Mouse (Mus musculus): ENCODE data around the gene Zfp612. TPM values are rescaled to one million over a fixed set of nuclear protein-coding genes. Genes with fewer than 3 reads are reported as not detected.
"Not testable (repeated sequence)": the region's sequence is repeated elsewhere in the genome, so short reads cannot be mapped to it uniquely, and the experiment has no call there.

Gene Zfp612
- 0.05 and 0.13 TPM in 2 replicates for polyA plus RNA-seq (2012; rRNA removed)

DNA sequence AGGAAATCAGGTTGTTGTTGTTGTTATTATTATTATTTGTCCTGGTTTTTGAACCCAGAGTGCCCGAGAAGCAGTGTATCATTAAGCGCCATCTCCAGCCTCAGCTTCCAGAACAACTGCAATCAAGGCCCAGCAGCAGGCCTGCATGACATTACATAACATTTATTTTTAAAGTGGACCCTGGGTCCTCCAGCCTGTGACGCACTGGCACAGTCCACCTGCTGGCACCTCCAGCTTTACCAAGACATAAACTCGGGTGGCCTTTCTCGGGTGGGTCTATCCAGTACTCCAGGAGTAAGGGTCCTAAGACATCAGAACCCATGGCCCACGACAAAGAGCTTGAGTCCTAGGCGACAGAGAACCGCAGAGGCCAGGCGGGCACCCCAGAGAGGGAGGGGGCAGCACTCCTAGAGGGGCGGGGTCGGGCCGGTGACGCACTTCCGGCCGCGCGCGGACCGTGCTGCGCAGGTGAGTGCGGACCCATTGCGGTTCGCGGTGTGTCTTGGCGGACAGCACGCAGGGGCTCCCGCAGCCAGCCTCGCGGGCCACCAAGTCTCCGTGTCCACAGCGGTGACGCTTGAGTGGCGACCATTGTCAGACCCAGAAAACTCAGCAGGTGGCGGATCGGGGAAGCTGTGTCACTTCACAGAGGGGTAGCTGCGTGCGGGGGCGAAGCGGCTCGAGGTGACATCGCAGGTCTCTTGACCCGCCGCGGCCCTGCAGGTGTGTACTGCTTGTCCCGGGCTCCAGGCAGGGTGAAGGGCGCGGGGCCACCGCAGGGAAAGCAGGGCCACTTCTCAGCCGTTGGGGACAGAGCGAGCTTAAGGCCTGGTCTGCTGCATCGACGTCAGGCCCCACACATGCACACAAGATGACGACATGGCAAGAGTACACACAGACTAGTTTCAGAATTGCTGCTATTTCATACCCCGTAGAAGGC lies at the start of gene Zfp612:
Zfp612 (plus strand) TSS at position 465 of the 940 bp plus-strand sequence.
- Histone ChIP-seq H3K4me1 (ENCODE audit: control insufficient read depth, insufficient read depth, insufficient read length) (peaks cover 5% of the 10 kb centered on the region), H3K4me3 (ENCODE audit: extremely low read depth, insufficient read depth, insufficient read length) (peak within 1 kb of the TSS; percentile 63), H3K27ac (ENCODE audit: insufficient read depth, low read length) (no peak within 1 kb of the TSS), H3K36me3 (ENCODE audit: control insufficient read depth, insufficient read depth, low read length) (no peaks in the 10 kb centered on the region), H3K27me3 (ENCODE audit: control insufficient read depth, insufficient read depth, low read length) (no peaks in the 10 kb centered on the region)
- WGBS: 11% methylated on average over 54 of the region's 54 CpGs
- TF ChIP-seq POLR2A (IDR thresholded peaks at IDR 0.05; ENCODE audit: low read depth, low read length): no peak
- peak in 1 of 2 experiments; percentile 12 for DNase-seq (ENCODE audit: low read depth in 1 of 2, low spot score in 2 of 2)

DNA sequence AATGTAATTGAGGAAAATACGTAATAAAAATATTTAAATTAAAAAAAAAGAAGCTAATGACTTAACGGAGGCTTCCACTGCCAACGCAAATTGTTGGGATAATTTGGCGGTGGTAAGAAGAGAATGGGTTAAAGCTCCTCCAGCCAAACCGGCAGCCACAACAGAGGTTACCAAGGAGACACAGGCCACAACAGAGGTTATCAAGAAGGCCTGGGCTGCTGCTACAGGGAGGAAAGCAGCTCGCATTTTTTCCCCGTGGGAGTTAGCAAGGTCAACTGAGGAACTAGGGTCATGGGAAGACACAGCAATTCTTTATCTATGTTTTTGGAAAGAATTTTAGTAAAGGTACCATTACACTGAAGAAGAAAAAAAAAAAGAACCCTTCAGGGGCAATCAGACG lies 45.8 kb upstream of the Zfp612 start:
- H3K4me3 ChIP-seq (ENCODE audit: extremely low read depth, insufficient read depth, insufficient read length); H3K27ac ChIP-seq (ENCODE audit: insufficient read depth, low read length); H3K27me3 ChIP-seq (ENCODE audit: control insufficient read depth, insufficient read depth, low read length); DNase-seq (ENCODE audit: low read depth in 1 of 2, low spot score in 2 of 2); H3K4me1 ChIP-seq (ENCODE audit: control insufficient read depth, insufficient read depth, insufficient read length); H3K36me3 ChIP-seq (ENCODE audit: control insufficient read depth, insufficient read depth, low read length): not testable (repeated sequence)
- 51% methylated on average over 8 of the region's 8 CpGs for WGBS

DNA sequence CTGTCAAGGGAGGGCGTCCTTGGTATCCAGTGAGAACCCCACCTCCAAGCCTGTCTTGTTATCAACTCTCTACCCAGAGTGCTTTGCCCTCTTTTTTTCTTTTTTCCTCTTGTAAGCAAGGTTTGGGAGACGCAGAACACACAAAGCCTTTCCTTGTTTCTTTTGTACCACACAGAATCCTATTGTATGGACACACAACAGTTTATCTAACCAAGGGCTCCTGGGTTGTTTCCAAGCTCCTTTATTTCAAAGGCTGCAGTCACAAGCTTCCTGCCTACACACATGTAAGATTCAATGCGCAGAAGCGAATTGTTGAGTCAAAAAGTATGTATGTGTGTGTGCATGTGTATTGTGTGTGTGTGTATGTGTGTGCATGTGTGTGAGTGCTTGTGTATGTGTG lies 45.2 kb upstream of the Zfp612 start:
- 82% methylated on average over 4 of the region's 4 CpGs for WGBS
- no peaks in the 10 kb centered on the region for H3K27me3 ChIP-seq (ENCODE audit: control insufficient read depth, insufficient read depth, low read length)
- H3K4me3 ChIP-seq (ENCODE audit: extremely low read depth, insufficient read depth, insufficient read length): no peak overlapping the region
- TF ChIP-seq POLR2A (IDR thresholded peaks at IDR 0.05; ENCODE audit: low read depth, low read length) (no peak), CTCF (IDR thresholded peaks at IDR 0.05; ENCODE audit: extremely low read depth, insufficient read depth, insufficient read length, insufficient replicate concordance) (no peak)
- DNase-seq (ENCODE audit: low read depth in 1 of 2, low spot score in 2 of 2): no peak
- H3K4me1 ChIP-seq (ENCODE audit: control insufficient read depth, insufficient read depth, insufficient read length): no peaks in the 10 kb centered on the region
- no peak overlapping the region for H3K27ac ChIP-seq (ENCODE audit: insufficient read depth, low read length)
- no peaks in the 10 kb centered on the region for H3K36me3 ChIP-seq (ENCODE audit: control insufficient read depth, insufficient read depth, low read length)

DNA sequence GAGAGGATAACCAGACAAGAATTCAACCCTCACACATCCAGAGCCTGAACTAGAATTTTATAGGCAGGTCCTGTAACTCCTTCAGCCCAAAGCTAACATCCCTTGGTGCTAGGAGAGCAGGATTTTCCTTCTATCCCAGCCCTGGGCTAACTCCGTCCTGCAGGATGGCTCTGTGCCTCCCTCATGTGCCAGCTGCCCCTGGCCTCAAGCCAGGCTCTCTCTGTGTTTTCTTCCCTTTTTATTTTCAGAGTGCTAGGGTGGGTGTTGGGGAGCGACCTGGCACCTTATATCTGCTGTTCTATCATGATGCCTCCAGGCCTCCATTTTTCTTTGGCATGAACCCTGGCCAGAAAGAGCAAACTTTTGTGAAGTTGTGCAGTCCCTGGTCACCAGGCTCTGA lies 43.4 kb upstream of the Zfp612 start:
- no peaks in the 10 kb centered on the region for H3K4me1 ChIP-seq (ENCODE audit: control insufficient read depth, insufficient read depth, insufficient read length)
- TF ChIP-seq CTCF (IDR thresholded peaks at IDR 0.05; ENCODE audit: extremely low read depth, insufficient read depth, insufficient read length, insufficient replicate concordance): no peak
- no peak for TF ChIP-seq POLR2A (IDR thresholded peaks at IDR 0.05; ENCODE audit: low read depth, low read length)
- no peak overlapping the region for H3K27ac ChIP-seq (ENCODE audit: insufficient read depth, low read length)
- H3K27me3 ChIP-seq (ENCODE audit: control insufficient read depth, insufficient read depth, low read length): no peaks in the 10 kb centered on the region
- H3K36me3 ChIP-seq (ENCODE audit: control insufficient read depth, insufficient read depth, low read length): no peaks in the 10 kb centered on the region
- 55% methylated on average over 2 of the region's 2 CpGs for WGBS
- H3K4me3 ChIP-seq (ENCODE audit: extremely low read depth, insufficient read depth, insufficient read length): no peak overlapping the region
- DNase-seq (ENCODE audit: low read depth in 1 of 2, low spot score in 2 of 2): no peak

DNA sequence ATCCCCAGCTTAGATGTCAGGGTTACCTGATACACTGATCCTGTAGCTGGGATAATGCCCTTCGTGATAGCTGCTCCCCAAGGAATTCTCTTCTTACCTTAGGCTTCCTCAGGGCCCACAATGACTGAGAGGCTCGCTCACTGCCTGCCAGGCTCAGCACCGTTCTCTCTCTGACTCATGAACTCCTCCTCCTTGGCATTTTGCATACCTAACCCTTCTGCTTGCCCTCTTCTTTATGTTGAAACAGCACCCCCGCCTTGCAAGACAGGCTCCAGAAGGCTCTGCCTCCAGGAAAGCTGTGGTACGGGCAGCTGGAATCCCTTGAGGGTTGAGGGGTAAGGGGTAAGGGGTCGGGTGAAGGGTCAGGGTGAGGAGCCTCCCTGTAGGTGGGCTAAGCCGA lies 40.3 kb upstream of the Zfp612 start:
- Histone ChIP-seq H3K27me3 (ENCODE audit: control insufficient read depth, insufficient read depth, low read length) (no peaks in the 10 kb centered on the region), H3K4me1 (ENCODE audit: control insufficient read depth, insufficient read depth, insufficient read length) (no peaks in the 10 kb centered on the region), H3K27ac (ENCODE audit: insufficient read depth, low read length) (no peak overlapping the region), H3K36me3 (ENCODE audit: control insufficient read depth, insufficient read depth, low read length) (no peaks in the 10 kb centered on the region), H3K4me3 (ENCODE audit: extremely low read depth, insufficient read depth, insufficient read length) (no peak overlapping the region)
- no peak for TF ChIP-seq CTCF (IDR thresholded peaks at IDR 0.05; ENCODE audit: extremely low read depth, insufficient read depth, insufficient read length, insufficient replicate concordance)
- TF ChIP-seq POLR2A (IDR thresholded peaks at IDR 0.05; ENCODE audit: low read depth, low read length): no peak
- DNase-seq (ENCODE audit: low read depth in 1 of 2, low spot score in 2 of 2): no peak
- 56% methylated on average over 7 of the region's 7 CpGs for WGBS

DNA sequence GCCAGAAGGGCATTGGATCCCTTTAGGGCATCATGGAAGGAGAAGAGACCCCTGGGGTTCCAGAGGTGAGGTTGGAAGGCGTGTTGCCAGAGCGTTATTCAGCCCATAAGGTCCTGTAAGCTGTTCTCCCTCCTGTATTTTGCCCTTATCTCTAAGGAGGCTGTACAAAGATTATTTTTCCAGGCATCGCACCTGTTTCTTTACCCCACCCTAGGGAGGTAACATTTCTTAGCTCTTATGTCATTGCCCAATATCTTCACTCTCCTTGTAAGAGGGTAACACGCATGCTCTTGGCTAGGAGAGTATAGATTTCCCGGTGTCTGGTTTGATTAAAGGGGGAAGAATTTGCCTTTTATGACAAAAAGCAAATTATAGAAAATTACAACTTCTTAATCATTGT lies 39.9 kb upstream of the Zfp612 start, which contains the start of gene Chst4:
Chst4 (minus strand) TSS at position 82 of the 400 bp plus-strand sequence.
- Histone ChIP-seq H3K27me3 (ENCODE audit: control insufficient read depth, insufficient read depth, low read length) (no peaks in the 10 kb centered on the region), H3K27ac (ENCODE audit: insufficient read depth, low read length) (no peak within 1 kb of the TSS), H3K4me3 (ENCODE audit: extremely low read depth, insufficient read depth, insufficient read length) (no peak within 1 kb of the TSS), H3K4me1 (ENCODE audit: control insufficient read depth, insufficient read depth, insufficient read length) (no peaks in the 10 kb centered on the region), H3K36me3 (ENCODE audit: control insufficient read depth, insufficient read depth, low read length) (no peaks in the 10 kb centered on the region)
- TF ChIP-seq POLR2A (IDR thresholded peaks at IDR 0.05; ENCODE audit: low read depth, low read length): no peak
- WGBS: 82% methylated on average over 5 of the region's 5 CpGs
- no peak for DNase-seq (ENCODE audit: low read depth in 1 of 2, low spot score in 2 of 2)

DNA sequence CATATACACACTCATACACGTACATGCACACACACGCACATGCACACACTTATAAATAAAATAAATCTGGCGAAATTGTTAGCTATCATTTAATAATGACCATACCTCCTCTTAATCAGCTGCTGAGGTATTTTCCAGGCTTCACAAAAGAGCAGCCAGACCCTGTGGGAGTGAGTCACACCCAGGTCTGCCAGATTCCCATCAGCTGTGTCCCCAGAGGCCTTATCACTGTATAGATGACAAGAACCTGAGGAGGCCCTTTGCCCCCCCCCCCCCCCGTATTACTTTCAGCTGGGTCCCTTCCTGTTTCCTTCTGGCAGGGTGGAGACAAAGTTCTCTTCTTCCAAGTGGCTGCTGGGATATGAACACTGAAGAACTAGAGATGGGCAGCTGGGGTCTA lies 39.0 kb upstream of the Zfp612 start:
- Histone ChIP-seq H3K4me3 (ENCODE audit: extremely low read depth, insufficient read depth, insufficient read length) (no peak overlapping the region), H3K4me1 (ENCODE audit: control insufficient read depth, insufficient read depth, insufficient read length) (no peaks in the 10 kb centered on the region), H3K27me3 (ENCODE audit: control insufficient read depth, insufficient read depth, low read length) (no peaks in the 10 kb centered on the region), H3K27ac (ENCODE audit: insufficient read depth, low read length) (no peak overlapping the region), H3K36me3 (ENCODE audit: control insufficient read depth, insufficient read depth, low read length) (no peaks in the 10 kb centered on the region)
- 65% methylated on average over 4 of the region's 4 CpGs for WGBS
- TF ChIP-seq POLR2A (IDR thresholded peaks at IDR 0.05; ENCODE audit: low read depth, low read length) (no peak), CTCF (IDR thresholded peaks at IDR 0.05; ENCODE audit: extremely low read depth, insufficient read depth, insufficient read length, insufficient replicate concordance) (no peak)
- DNase-seq (ENCODE audit: low read depth in 1 of 2, low spot score in 2 of 2): no peak
